Mouse (Mus musculus): ENCODE measurements at regions not wholly inside any gene's neighbourhood (a gene's known extent, or its start where the extent isn't known, plus 50 kb on each side); places are given as distances from the start of the nearest gene placed in this dataset.

- no peak for DNase-seq (ENCODE audit: low spot score in 2 of 2)
Observed at GRCm38 (mm10) chr10:111740586-111741265, 231.7 kb upstream of the Krr1 start.

GRCm38 (mm10) chr10:111741301-111741945 is 231.0 kb upstream of the Krr1 start:
- DNase-seq (ENCODE audit: low spot score in 2 of 2) = no peak

- no peak for DNase-seq (ENCODE audit: low spot score in 2 of 2)
Observed at GRCm38 (mm10) chr10:111743291-111743690, 229.2 kb upstream of the Krr1 start.

- DNase-seq (ENCODE audit: low spot score in 2 of 2) = no peak
Observed at GRCm38 (mm10) chr10:111745116-111745515, 227.3 kb upstream of the Krr1 start.

GRCm38 (mm10) chr10:111746067-111746878 is 226.2 kb upstream of the Krr1 start:
- no peak for DNase-seq (ENCODE audit: low spot score in 2 of 2)

GRCm38 (mm10) chr10:111746879-111747477 is 225.5 kb upstream of the Krr1 start:
- no peak for DNase-seq (ENCODE audit: low spot score in 2 of 2)

GRCm38 (mm10) chr10:111748482-111748881 is 224.0 kb upstream of the Krr1 start:
- DNase-seq (ENCODE audit: low spot score in 2 of 2) = no peak

- no peak for DNase-seq (ENCODE audit: low spot score in 2 of 2)
Observed at GRCm38 (mm10) chr10:111753646-111754045, 218.8 kb upstream of the Krr1 start.

GRCm38 (mm10) chr10:111755964-111756363 is 216.5 kb upstream of the Krr1 start:
- DNase-seq (ENCODE audit: low spot score in 2 of 2) = no peak

- DNase-seq (ENCODE audit: low spot score in 2 of 2) = no peak
Observed at GRCm38 (mm10) chr10:111756528-111756927, 215.9 kb upstream of the Krr1 start.

- DNase-seq (ENCODE audit: low spot score in 2 of 2) = no peak
Observed at GRCm38 (mm10) chr10:111757689-111758088, 214.8 kb upstream of the Krr1 start.

- DNase-seq (ENCODE audit: low spot score in 2 of 2) = no peak
Observed at GRCm38 (mm10) chr10:111759505-111759904, 213.0 kb upstream of the Krr1 start.

- no peak for DNase-seq (ENCODE audit: low spot score in 2 of 2)
Observed at GRCm38 (mm10) chr10:111762751-111763528, 209.5 kb upstream of the Krr1 start.

- peak in 1 of 2 experiments; percentile 43 for DNase-seq (ENCODE audit: low spot score in 2 of 2)
Observed at GRCm38 (mm10) chr10:111767011-111767720, 205.3 kb upstream of the Krr1 start.

- peak in 1 of 2 experiments; percentile 8 for DNase-seq (ENCODE audit: low spot score in 2 of 2)
Observed at GRCm38 (mm10) chr10:111767813-111768455, 204.5 kb upstream of the Krr1 start.

GRCm38 (mm10) chr10:111769486-111770002 is 202.9 kb upstream of the Krr1 start:
- no peak for DNase-seq (ENCODE audit: low spot score in 2 of 2)

- no peak for DNase-seq (ENCODE audit: low spot score in 2 of 2)
Observed at GRCm38 (mm10) chr10:111770027-111770426, 202.4 kb upstream of the Krr1 start.

GRCm38 (mm10) chr10:111771010-111771409 is 201.5 kb upstream of the Krr1 start:
- no peak for DNase-seq (ENCODE audit: low spot score in 2 of 2)

- DNase-seq (ENCODE audit: low spot score in 2 of 2) = no peak
Observed at GRCm38 (mm10) chr10:111777559-111777958, 194.9 kb upstream of the Krr1 start.

Data from layer of hippocampus, postnatal 14 days (tissue).